Mouse (Mus musculus) A20 (cell line): ENCODE measurements around the gene Tgfbr3l.

Source experiments
- DNase-seq: peaks from one replicate; pipeline ENCODE4 v3.0.0-alpha.2; 2011; ENCODE audit warnings: low read depth, low spot score

The Tgfbr3l gene

DNA sequence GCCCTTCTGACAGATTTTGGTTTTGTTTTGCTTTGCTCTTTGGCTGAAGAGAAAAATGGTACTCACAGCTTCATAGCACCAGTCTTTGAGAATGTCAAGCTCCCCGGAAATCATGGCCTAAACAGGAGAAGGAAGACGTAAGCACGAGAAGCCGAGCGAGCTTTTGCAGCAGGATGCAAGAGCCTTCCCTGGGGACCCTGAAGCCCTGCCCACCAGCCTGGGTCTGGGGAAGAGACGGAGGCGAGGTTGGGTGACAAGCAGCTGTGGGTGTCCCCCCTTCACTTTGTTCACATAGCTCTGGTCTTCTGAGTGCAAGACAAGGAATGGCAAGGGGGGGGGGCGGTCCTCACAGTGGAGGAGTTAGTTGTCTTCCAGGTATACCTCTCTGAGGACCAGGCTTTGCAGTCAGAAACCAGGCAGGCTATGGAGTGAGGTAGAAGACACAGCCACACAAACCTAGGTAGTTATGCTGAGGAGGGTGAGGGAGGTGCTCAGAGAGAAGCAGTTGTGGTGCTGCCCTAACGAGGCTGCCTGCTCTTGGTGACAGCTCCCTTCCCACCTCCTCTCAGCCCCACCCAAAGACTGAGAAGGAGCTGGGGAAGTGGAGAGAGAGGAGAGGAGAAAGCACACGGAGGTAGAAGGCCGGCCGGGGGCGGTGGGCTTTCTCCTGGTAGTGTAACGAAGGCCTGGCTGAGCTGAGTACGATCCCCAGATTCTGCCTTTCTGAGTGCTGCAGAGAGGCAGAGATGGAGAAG lies 17.3 kb downstream of the Tgfbr3l start:
- no peak for DNase-seq

DNA sequence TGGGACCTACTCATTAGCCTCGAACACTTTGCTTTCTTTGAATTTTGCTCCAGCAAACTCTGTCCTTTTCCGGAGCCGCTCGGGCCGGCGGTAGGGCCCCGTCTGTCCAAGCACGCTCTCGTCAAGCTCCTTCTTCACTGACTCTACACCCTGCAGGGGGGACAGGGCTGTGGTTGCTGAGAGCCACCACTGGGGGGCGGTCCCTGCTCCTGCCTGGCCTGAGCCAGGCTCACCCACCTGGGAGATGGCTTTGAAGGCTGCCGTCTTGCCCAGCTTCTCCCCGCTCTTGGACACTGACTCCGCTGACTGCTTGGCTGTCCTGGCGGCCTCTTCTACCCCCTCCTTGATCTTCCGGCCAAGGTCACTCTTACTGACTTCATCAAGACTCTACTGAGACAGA lies 19.6 kb downstream of the Tgfbr3l start:
- DNase-seq: peak; percentile 42

DNA sequence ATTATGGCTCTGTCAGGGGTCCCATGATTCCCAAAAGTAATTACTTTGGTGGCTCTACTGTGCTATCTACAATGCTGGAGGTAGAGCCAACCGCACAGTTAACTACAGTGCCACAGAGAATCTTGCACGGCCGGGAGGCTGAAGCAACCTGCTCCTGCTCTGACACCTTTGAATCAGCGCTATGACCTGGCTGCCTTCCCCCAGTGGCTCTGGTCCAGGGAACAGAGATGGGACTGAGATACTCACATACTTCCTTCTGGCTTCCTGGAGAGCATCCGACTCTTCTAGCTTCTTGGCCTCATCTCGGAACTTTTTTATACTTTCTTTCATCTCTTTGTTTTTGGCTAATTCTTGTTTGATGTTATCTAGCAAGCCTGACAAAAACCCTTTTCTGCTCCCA lies 21.6 kb downstream of the Tgfbr3l start:
- no peak for DNase-seq

DNA sequence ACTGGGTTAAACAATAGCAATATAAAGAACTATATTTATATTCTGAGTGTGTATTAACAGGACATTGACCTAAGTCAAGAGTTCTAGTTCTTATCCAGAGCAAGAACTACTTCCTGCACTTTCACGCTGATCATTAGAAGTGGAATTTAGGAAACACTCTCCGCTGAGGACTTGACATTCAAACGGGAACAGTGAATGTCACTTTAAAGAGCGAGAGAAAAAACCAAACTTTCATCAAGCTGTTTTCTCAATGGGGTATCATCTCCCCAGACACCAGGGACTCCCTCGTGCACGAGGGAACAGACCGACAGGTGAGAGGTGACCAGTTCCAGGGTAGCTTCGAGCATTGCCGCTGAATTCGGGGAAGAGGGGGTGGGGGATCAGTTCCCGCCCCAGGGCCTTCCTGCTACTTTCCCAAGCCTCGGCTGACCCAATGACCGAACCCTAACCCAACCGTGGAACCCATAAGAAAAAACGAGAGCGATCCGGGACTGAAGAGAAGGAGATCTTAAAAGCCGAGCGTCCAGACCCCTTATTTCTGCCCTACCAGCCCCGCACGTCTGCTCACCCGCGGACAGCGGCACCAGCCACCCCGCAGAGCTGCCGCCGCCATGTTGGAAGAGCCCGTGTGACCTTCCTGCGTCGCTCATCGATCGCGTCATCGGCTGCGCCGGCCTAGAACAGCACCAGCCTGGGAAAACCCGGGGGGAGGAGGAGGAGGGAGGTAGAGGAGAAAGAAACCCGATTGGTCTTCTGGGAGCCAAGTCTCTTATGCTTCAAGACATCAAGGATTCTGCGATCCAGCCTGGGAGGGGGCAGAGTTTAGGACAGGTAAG lies 27.5 kb downstream of the Tgfbr3l start, which contains the start of gene Timm44:
Gene Timm44 (minus strand): TSS at position 639 of the 836 bp plus-strand sequence.
- DNase-seq: peak; percentile 94

DNA sequence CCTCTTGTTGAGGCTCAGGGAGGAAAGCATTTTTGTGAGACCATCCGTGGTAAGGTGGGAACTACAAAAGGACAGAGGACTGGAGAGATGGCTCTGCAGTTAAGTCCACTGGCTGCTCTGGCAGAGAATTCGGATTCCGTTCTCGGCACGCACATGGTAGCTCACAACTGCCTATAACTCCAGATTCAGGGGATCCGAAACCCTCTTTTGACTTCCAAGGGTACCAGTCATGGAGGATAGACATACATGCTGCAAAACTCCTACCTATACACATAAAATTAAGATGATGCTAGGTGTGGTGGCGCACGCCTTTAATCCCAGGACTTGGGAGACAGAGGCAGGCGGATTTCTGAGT lies 28.1 kb downstream of the Tgfbr3l start:
- DNase-seq: no peak

DNA sequence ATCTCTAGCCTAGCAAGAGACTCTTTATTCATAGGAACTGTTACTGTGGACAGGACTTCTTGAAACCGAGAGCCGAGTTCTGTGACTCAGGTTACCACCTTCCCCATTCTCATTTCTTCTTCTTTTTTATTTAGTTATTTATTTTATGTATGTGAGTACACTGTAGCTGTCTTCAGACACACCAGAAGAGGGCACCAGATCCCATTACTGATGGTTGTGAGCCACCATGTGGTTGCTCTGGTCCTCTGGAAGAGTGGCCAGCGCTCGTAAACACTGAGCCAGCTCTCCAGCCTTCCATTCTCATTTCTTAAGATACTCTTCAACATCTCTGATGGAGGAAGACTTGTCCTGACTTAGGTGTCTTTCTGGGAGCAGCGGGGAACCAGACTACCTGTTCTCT lies 44.7 kb downstream of the Tgfbr3l start:
- no peak for DNase-seq

DNA sequence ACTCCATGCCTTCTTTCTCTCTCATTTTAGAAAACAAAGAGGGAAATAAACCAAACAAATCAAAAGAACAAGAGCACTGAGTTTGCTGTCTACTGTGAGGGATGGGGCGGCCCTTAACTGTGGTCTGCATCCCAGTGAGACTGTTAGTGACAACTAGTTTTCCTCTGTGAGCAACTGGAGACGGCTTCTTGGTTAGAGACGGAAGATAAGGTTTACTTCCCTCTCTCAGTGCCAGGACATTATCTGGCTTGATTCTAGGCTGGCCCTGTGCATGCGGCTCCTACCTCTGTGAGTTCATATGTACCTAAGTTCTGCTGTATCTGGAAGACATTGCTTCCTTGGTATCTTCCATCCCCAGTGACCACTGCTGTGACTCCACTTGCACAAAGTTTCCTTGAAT lies 49.8 kb downstream of the Tgfbr3l start:
- no peak for DNase-seq
